In the genomic region with DNA sequence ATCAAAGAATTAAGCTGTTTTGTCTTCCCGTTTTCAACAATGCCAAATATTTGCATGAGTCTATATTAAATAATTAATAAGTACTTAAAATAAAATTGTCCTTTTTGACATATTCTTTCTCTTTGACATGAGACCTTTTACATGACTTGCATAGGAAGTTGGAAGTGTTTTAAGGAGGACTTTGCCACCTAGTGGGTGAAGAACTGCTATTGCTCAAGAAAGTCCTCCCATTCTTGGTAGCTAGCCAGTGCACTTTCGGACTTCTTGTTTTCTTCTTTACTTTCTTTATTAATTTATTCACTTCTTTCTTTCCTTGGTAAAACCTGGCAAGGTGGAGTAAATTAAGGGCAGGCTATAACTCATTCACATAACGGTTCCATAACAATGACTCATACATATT, we compare ENCODE assay signal across 9 mouse cellular contexts. TPM values are rescaled to one million over a fixed set of nuclear protein-coding genes. Genes with fewer than 3 reads are reported as not detected.
DNase-seq lines count a peak whose midpoint lies in the region; ATAC-seq and TF ChIP-seq lines count a peak whose summit lies in the region.
"Had no signal": no experiment of that assay in that cellular context is flagged by ENCODE, and none has a peak within 500 bp of the region (broad histone marks: within the 10 kb centered on the region; RNA-seq: fewer than 3 reads in every experiment).

No protein-coding gene starts in this region.

- no peak for DNase-seq in heart, postnatal 0 days (ENCODE audit: low spot score)
- no peak for DNase-seq in heart, postnatal 4 days
- no peak for DNase-seq in liver, postnatal 0 days
- DNase-seq in liver, embryonic 11.5 days (ENCODE audit: low spot score) = no peak
- peak; percentile 39 for DNase-seq in CH12.LX (ENCODE audit: extremely low read depth)
- DNase-seq in gastrocnemius, postnatal 14 days = no peak
- no peak for DNase-seq in urinary bladder, postnatal 25 days (ENCODE audit: low spot score)

- H3K9me3 ChIP-seq in heart, postnatal 0 days (replicated peaks; ENCODE audit: control insufficient read depth, low read length) = no peaks in the 10 kb centered on the region
- no peaks in the 10 kb centered on the region for H3K9me3 ChIP-seq in liver, postnatal 0 days (ENCODE audit: low read length)
- H3K9me3 ChIP-seq in liver, embryonic 11.5 days (ENCODE audit: control insufficient read depth, low read length) = no peaks in the 10 kb centered on the region
- H3K9me3 ChIP-seq in CH12.LX (replicated peaks; ENCODE audit: low read length) = no peaks in the 10 kb centered on the region

- dilution Hi-C loops in CH12.LX (cut with MboI; ENCODE audit: extremely low pct_ligation_motif_present, extremely low pct_unique_long_range_greater_than_20kb, low sequenced_read_pairs) = no loop called here

- no peak for TF ChIP-seq EP300 in heart, postnatal 0 days (IDR thresholded peaks at IDR 0.05; ENCODE audit: low read depth)
- no peak for TF ChIP-seq EP300 in liver, postnatal 0 days (IDR thresholded peaks at IDR 0.05; ENCODE audit: low read depth)
- no peak for TF ChIP-seq EP300 in CH12.LX (IDR thresholded peaks at IDR 0.05; ENCODE audit: low read length)

- no peak for TF ChIP-seq POLR2A in CH12.LX (IDR thresholded peaks at IDR 0.05; ENCODE audit: low read depth, low read length)

- ATAC-seq in heart, postnatal 0 days (ENCODE audit: insufficient read depth, low read depth) = no peak
- no peak for ATAC-seq in liver, postnatal 0 days
- ATAC-seq in liver, embryonic 11.5 days (replicated peaks; ENCODE audit: low FRiP score) = no peak
- ATAC-seq in inflammation-experienced regulatory T-cells, adult 6 months = peak; percentile 35
- ATAC-seq: forebrain, embryonic 16.5 days had no signal

- H3K9ac ChIP-seq in heart, postnatal 0 days (replicated peaks; ENCODE audit: low read depth, low read length) = no peak overlapping the region
- no peak overlapping the region for H3K9ac ChIP-seq in liver, postnatal 0 days (replicated peaks)
- H3K9ac ChIP-seq in liver, embryonic 11.5 days (ENCODE audit: low read depth, low read length) = no peak overlapping the region
- no peak overlapping the region for H3K9ac ChIP-seq in CH12.LX (ENCODE audit: insufficient read depth, low read depth)

- H3K4me3 ChIP-seq in heart, postnatal 0 days (ENCODE audit: low read depth, low read length) = no peak overlapping the region
- H3K4me3 ChIP-seq in liver, postnatal 0 days (ENCODE audit: low read depth, low read length) = no peak overlapping the region
- no peak overlapping the region for H3K4me3 ChIP-seq in liver, embryonic 11.5 days (ENCODE audit: low read depth, low read length)
- no peak overlapping the region for H3K4me3 ChIP-seq in CH12.LX (replicated peaks in 1 of 3; ENCODE audit: low read depth in 2 of 3, low read length in 2 of 3, poor library complexity in 1 of 3)

- H3K27ac ChIP-seq in heart, postnatal 0 days (ENCODE audit: low read depth) = no peak overlapping the region
- no peak overlapping the region for H3K27ac ChIP-seq in liver, postnatal 0 days (ENCODE audit: low read depth)
- no peak overlapping the region for H3K27ac ChIP-seq in liver, embryonic 11.5 days (ENCODE audit: low read depth, low read length)
- no peak overlapping the region for H3K27ac ChIP-seq in CH12.LX (ENCODE audit: insufficient read depth, low read depth)

- H3K36me3 ChIP-seq in heart, postnatal 0 days (replicated peaks; ENCODE audit: control insufficient read depth, insufficient read depth, low read length) = peaks cover 47% of the 10 kb centered on the region
- peaks cover 33% of the 10 kb centered on the region for H3K36me3 ChIP-seq in liver, postnatal 0 days (replicated peaks; ENCODE audit: insufficient read depth, low read length)
- peaks cover 8% of the 10 kb centered on the region; the same call in 1 of the 2 replicates for H3K36me3 ChIP-seq in liver, embryonic 11.5 days (ENCODE audit: control insufficient read depth, insufficient read depth, low read length)
- H3K36me3 ChIP-seq in CH12.LX (replicated peaks in 1 of 2; ENCODE audit: control insufficient read depth in 1 of 2, insufficient read depth in 1 of 2, low read length in 1 of 2) = peaks cover 64 to 96% of the 10 kb centered on the region in 2 experiments

- intact Hi-C loops in gastrocnemius, postnatal 14 days (cut with DNase I; ENCODE audit: low total_unique reads) = no loop called here

- H3K4me1 ChIP-seq in heart, postnatal 0 days (ENCODE audit: control insufficient read depth, insufficient read depth) = no peaks in the 10 kb centered on the region
- H3K4me1 ChIP-seq in liver, postnatal 0 days (ENCODE audit: insufficient read depth) = no peaks in the 10 kb centered on the region
- no peaks in the 10 kb centered on the region for H3K4me1 ChIP-seq in liver, embryonic 11.5 days (replicated peaks; ENCODE audit: control insufficient read depth, insufficient read depth, low read length)
- H3K4me1 ChIP-seq in CH12.LX (ENCODE audit: control insufficient read depth in 1 of 2, insufficient read depth in 2 of 2) = no peaks in the 10 kb centered on the region

- H3K79me2 ChIP-seq in CH12.LX (replicated peaks; ENCODE audit: control insufficient read depth, extremely low read depth, insufficient read depth, poor library complexity, severe bottlenecking) = peaks cover 9% of the 10 kb centered on the region

- TF ChIP-seq RAD21 in CH12.LX (IDR thresholded peaks at IDR 0.05; ENCODE audit: low read depth, low read length) = peak; percentile 86

- in situ Hi-C loops in CH12.LX (cut with MboI; ENCODE audit: low pct_ligation_motif_present, low pct_unique_long_range_greater_than_20kb, low sequenced_read_pairs) = no loop called here

- H3K27me3 ChIP-seq in heart, postnatal 0 days (ENCODE audit: control insufficient read depth, insufficient read depth, low read length) = no peaks in the 10 kb centered on the region
- no peaks in the 10 kb centered on the region for H3K27me3 ChIP-seq in liver, postnatal 0 days (ENCODE audit: insufficient read depth, low read length)
- no peaks in the 10 kb centered on the region for H3K27me3 ChIP-seq in liver, embryonic 11.5 days (replicated peaks; ENCODE audit: control insufficient read depth, insufficient read depth, low read length)
- no peaks in the 10 kb centered on the region for H3K27me3 ChIP-seq in CH12.LX (replicated peaks)

- 85% methylated on average over 3 of the region's 3 CpGs for WGBS in heart, postnatal 0 days
- 80% methylated on average over 3 of the region's 3 CpGs for WGBS in liver, postnatal 0 days (ENCODE audit: insufficient replicate concordance)
- WGBS in liver, embryonic 11.5 days = 92% methylated on average over 3 of the region's 3 CpGs

- no peak overlapping the region for H3K4me2 ChIP-seq in heart, postnatal 0 days (ENCODE audit: low read depth, low read length)
- no peak overlapping the region for H3K4me2 ChIP-seq in liver, postnatal 0 days (ENCODE audit: low read depth, low read length)
- no peak overlapping the region for H3K4me2 ChIP-seq in liver, embryonic 11.5 days
- H3K4me2 ChIP-seq in CH12.LX (ENCODE audit: insufficient read depth, low read depth, poor library complexity, severe bottlenecking) = no peak overlapping the region

- TF ChIP-seq CTCF in heart, postnatal 0 days (IDR thresholded peaks at IDR 0.05; ENCODE audit: low read depth) = peak; percentile 30
- peak; percentile 31; the same call in 1 of the 2 replicates for TF ChIP-seq CTCF in liver, postnatal 0 days (IDR thresholded peaks at IDR 0.05; ENCODE audit: low read depth)
- TF ChIP-seq CTCF in CH12.LX (conservative IDR thresholded peaks at IDR 0.05 in 1 of 2, IDR thresholded peaks at IDR 0.05 in 1 of 2; ENCODE audit: low read depth in 2 of 2, low read length in 2 of 2) = peak in 1 of 2 experiments; percentile 75; a peak in 2 of 4 replicates

TF ChIP-seq in CH12.LX, 34 proteins besides CTCF, POLR2A, EP300 and RAD21:
- no peak for TF ChIP-seq MAX (IDR thresholded peaks at IDR 0.05; ENCODE audit: low read length)
- TF ChIP-seq TCF12 (IDR thresholded peaks at IDR 0.05; ENCODE audit: low read depth, low read length) = no peak
- peak; percentile 74 for TF ChIP-seq SMC3 (IDR thresholded peaks at IDR 0.05; ENCODE audit: low read depth, low read length)
- TF ChIP-seq ZC3H11A (IDR thresholded peaks at IDR 0.05; ENCODE audit: low read depth, low read length) = peak; percentile 15; the same call in 1 of the 2 replicates
- no peak for TF ChIP-seq ETS1 (conservative IDR thresholded peaks at IDR 0.05; ENCODE audit: low read depth, low read length)
- no peak for TF ChIP-seq GABPA (IDR thresholded peaks at IDR 0.05; ENCODE audit: insufficient replicate concordance, low read depth, low read length)
TF ChIP-seq in CH12.LX: peak in this region for 2.

RNA-seq across cellular contexts. Expression of a gene that starts 55.3 kb away (rescaled TPM):
- 18.6 and 18.8 TPM in 2 replicates for total RNA-seq in heart, postnatal 0 days (2014; rRNA removed; ENCODE audit: low replicate concordance)
- 20.9 and 21.6 TPM in 2 replicates for polyA plus RNA-seq in heart, postnatal 0 days (2015; fragmentation: Nextera tagmentation; extraction: Ambion mirVana)
- total RNA-seq in heart, postnatal 4 days (2021) = 10 to 100 TPM; 61.1 to 64.5 TPM
- polyA plus RNA-seq in liver, postnatal 0 days (2015; fragmentation: Nextera tagmentation; extraction: Ambion mirVana) = 10.3 and 11.0 TPM in 2 replicates
- 40.7 and 42.3 TPM in 2 replicates for polyA plus RNA-seq in liver, embryonic 11.5 days (2014; fragmentation: Nextera tagmentation; extraction: Ambion mirVana)
- total RNA-seq in CH12.LX (2012; rRNA removed) (188 and 203 TPM in 2 replicates), CH12.LX (2014; rRNA removed) (243 and 258 TPM in 2 replicates)
- polyA plus RNA-seq in CH12.LX (2012; ENCODE audit: insufficient read length, low read depth) = 261 and 307 TPM in 2 replicates
- polyA plus RNA-seq in inflammation-experienced regulatory T-cells, adult 6 months (2017; shearing (Covaris generic)) = 10 to 100 TPM; 30.2 to 37.0 (median 35.4) TPM
- 10 to 100 TPM; 66.3 to 78.9 TPM for total RNA-seq in gastrocnemius, postnatal 14 days (2021)
